Mouse (Mus musculus) heart, adult 2 months (tissue): Measurements from ENCODE around the gene Hrh1.

Experiments
- CTCF ChIP-seq: fragments of 200-600 bp; IDR thresholded peaks from 2 replicates; pipeline ENCODE4 v1.8.1; 2022; ENCODE audit warnings: antibody characterized with exemption, mild to moderate bottlenecking, moderate library complexity
- EP300 ChIP-seq: fragments of 200-500 bp; IDR thresholded peaks from 2 replicates; pipeline ENCODE4 v1.6.1; 2011; ENCODE audit warnings: low read depth, low read length, control low read depth; ENCODE audit not compliant: insufficient read depth
- POLR2A ChIP-seq: fragments of 200-500 bp; IDR thresholded peaks from 2 replicates; pipeline ENCODE4 v1.6.1; 2011; ENCODE audit warnings: mild to moderate bottlenecking, low read depth, low read length, control low read depth; ENCODE audit not compliant: insufficient read depth

GRCm38 (mm10) chr6:114440302-114440701 lies 42.6 kb downstream of the Hrh1 start:
- peak; percentile 11; the same call in 1 of the 2 replicates for TF ChIP-seq CTCF
- TF ChIP-seq POLR2A, result no peak
- no peak for TF ChIP-seq EP300
